Mouse (Mus musculus): ENCODE data around the gene 4933424G06Rik. TPM values are rescaled to one million over a fixed set of nuclear protein-coding genes. Genes with fewer than 3 reads are reported as not detected.
A peak's percentile ranks its signal among the peaks of the same experiment; 100 is the strongest.

4933424G06Rik gene
- polyA plus RNA-seq, 1 experiment from 2014 or later, result not detected

DNA sequence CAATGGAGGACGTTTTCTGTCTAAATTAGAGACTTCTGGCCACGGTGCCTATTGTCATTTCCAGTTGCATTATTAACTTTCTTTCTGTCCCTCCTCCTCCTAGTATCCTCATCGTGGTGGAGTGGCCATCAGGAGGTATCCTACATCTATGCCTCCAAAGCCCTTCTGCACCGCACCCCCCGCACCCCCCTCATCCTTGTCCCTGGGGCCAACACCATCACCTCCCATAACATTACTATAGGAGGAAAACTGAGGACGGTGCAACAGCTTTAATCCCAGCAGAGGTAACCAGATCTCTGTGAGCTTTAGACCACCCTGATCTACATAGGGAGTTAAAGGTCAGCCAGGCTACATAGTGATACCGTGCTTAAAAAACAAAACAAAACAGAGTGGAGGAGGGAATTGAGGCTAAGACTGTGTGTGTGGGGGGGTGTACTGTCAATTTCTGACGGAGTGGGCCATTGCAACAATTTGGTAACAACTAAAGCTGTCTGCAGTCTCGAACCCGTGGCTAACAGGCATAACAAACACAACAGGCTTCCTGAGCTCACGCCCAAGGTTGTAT is 19.2 kb upstream of the 4933424G06Rik start:
- Histone ChIP-seq H3K27me3 (replicated peaks) (no peaks in the 10 kb centered on the region), H3K4me1 (peaks cover 10% of the 10 kb centered on the region), H3K4me2 (replicated peaks) (peak overlapping the region; percentile 91), H3K4me3 (peak overlapping the region; percentile 90), H3K9ac (peak overlapping the region; percentile 82; the same call in 1 of the 2 replicates), H3K9me3 (no peaks in the 10 kb centered on the region), H3K36me3 (peaks cover 15% of the 10 kb centered on the region), H3K27ac (no peak overlapping the region)
- ATAC-seq (ENCODE audit: low FRiP score, low read depth), result peak; percentile 65
- WGBS, result 63% methylated on average over 11 of the region's 11 CpGs

DNA sequence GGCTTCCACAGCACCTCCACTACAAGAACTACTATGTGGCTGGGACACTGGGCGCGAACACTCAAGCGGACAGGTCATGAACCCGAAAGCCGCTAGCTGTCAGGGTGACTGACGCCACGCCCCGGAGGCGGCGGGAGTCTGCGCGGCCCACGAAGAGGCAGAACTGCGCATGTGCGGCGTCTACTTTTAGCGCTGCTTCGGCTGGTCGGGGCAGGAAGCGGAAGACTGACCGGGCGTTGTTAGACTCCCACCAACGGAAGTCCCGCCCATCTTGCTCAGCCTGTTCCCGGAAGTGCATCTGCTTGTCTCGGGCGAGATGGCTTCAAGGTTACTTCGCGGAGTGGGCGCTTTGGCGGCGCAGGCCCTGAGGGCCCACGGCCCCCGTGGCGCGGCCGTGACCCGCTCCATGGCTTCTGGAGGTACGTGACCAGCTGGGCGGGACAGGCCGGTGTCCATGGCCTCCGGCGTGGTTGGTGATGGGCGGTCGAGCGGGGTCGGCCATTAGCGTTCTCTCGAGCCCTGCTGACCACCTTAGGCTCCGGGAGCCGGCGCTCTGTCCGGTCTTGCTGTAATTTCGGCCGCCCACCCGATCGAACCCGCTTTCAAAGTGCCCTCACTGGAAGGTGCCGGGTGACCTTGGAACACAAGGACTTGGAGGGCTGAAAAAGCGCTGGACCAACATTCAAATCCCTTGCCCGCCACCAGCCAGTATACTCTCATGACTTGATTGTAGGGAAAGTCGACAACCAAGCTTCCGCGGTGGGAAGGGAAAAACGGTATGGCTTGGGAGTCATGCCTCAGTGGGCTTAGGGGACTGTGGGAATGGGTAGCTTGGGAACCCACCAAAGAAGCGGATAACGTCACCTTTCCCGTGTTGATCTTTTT is 18.4 kb upstream of the 4933424G06Rik start, which contains the start of gene Cox5b:
TSS of gene Cox5b (plus strand) at position 179 of the 885 bp plus-strand sequence.
- peaks cover 10% of the 10 kb centered on the region for H3K4me1 ChIP-seq
- H3K9me3 ChIP-seq, result no peaks in the 10 kb centered on the region
- no peak within 1 kb of the TSS for H3K27ac ChIP-seq
- ATAC-seq (ENCODE audit: low FRiP score, low read depth), result peak; percentile 94
- H3K4me2 ChIP-seq (replicated peaks), result peak within 1 kb of the TSS; percentile 91
- peak within 1 kb of the TSS; percentile 82 for H3K9ac ChIP-seq
- peak within 1 kb of the TSS; percentile 90 for H3K4me3 ChIP-seq
- 1% methylated on average over 68 of the region's 68 CpGs for WGBS
- peaks cover 15% of the 10 kb centered on the region for H3K36me3 ChIP-seq
- H3K27me3 ChIP-seq (replicated peaks), result no peaks in the 10 kb centered on the region

DNA sequence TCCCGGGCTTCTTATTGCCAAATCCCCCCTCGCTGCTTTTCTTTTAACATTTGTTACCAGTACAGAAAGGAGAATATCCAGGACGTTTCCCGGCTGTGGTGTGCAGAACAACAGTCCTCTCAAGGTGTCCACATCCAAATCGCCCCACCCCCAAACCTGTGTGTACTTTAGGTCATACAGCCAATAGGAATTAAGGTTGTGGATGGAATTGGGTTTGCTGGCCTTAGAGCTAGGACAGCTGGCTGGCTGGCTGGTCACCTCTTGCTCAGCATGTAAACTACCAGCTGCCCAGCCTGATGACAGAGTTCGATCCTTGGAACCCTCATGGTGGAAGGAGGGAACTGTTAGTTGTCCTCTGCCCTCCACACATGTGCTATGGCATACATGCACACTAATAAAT is 15.1 kb upstream of the 4933424G06Rik start:
- Histone ChIP-seq H3K9me3 (no peaks in the 10 kb centered on the region), H3K9ac (no peak overlapping the region), H3K27ac (no peak overlapping the region), H3K4me2 (replicated peaks) (no peak overlapping the region), H3K4me1 (peaks cover 10% of the 10 kb centered on the region), H3K36me3 (peaks cover 28% of the 10 kb centered on the region), H3K27me3 (replicated peaks) (no peaks in the 10 kb centered on the region), H3K4me3 (no peak overlapping the region)
- WGBS, result 86% methylated on average over 6 of the region's 6 CpGs
- no peak for ATAC-seq (ENCODE audit: low FRiP score, low read depth)

DNA sequence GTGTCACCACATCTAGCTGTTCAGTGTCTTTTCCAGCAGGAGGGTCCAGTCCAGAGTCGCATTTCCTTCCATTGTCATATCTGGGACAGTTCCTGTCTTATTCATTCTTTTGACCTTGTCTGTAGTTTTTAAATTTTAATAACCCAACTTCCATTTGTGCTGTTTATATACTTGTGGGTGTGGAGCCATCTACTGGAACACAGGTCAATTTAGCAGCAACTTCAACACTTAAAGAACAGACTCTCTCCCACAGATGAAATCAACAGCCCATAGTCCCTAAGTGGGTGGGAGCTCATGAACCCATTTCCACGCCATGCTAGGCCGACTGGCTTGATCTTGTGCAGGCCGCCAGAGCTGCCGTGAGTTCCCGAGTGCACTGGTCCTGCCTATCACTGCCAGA is 13.5 kb upstream of the 4933424G06Rik start:
- Histone ChIP-seq H3K9ac (no peak overlapping the region), H3K27me3 (replicated peaks) (no peaks in the 10 kb centered on the region), H3K4me2 (replicated peaks) (no peak overlapping the region), H3K9me3 (no peaks in the 10 kb centered on the region), H3K4me1 (peaks cover 10% of the 10 kb centered on the region), H3K36me3 (peaks cover 44% of the 10 kb centered on the region), H3K27ac (no peak overlapping the region), H3K4me3 (no peak overlapping the region)
- WGBS, result 83% methylated on average over 6 of the region's 6 CpGs
- ATAC-seq (ENCODE audit: low FRiP score, low read depth), result no peak

DNA sequence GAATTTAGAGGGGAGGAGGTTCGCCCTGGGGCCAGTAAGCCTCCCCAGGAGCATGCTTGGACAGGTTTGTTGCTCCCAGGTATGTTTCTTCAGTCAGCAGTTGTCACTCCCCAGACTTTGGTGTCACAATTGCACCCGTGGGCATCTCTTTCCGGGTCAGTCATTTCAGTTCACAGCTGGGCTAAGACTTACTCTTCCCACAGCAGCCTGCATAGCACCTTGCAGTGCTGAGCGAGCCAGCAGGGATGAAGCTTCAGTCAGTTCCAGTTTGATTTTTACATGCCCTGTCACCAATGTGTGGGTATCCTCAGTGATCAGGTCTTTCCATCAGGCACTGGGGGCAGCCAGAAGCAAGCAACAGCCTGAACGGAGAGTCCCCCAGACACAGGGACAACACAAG is 12.9 kb upstream of the 4933424G06Rik start:
- 70% methylated on average over 5 of the region's 5 CpGs for WGBS
- Histone ChIP-seq H3K9ac (no peak overlapping the region), H3K36me3 (peaks cover 50% of the 10 kb centered on the region)

DNA sequence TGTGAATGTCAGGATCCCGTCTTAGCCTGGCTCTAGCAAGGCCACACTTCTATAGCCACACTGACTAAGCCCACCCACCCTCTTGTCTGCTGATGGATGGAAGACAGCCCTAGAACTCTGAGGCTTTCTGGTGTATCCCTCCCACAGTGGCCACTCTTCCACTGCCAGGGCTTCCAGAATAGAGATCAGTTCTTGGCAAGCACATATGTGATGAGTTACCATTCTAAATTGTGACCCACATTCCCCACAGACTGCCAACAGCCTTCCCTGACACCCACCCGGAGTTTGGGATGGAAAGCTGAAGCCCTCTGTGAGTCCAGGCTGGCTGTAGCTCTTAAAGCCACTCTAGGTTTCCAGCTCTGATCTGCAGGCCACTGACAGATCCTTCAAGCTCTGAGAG is 2.8 kb upstream of the 4933424G06Rik start:
- no peak for ATAC-seq (ENCODE audit: low FRiP score, low read depth)
- H3K27me3 ChIP-seq (replicated peaks), result no peaks in the 10 kb centered on the region
- 78% methylated on average over 2 of the region's 2 CpGs for WGBS
- H3K4me3 ChIP-seq, result no peak overlapping the region
- H3K4me2 ChIP-seq (replicated peaks), result no peak overlapping the region
- H3K36me3 ChIP-seq, result peaks cover 52% of the 10 kb centered on the region
- H3K9ac ChIP-seq, result no peak overlapping the region
- H3K27ac ChIP-seq, result no peak overlapping the region
- no peaks in the 10 kb centered on the region for H3K9me3 ChIP-seq
- H3K4me1 ChIP-seq, result peaks cover 12% of the 10 kb centered on the region

More for the DNA sequence above, 12.9 kb upstream of the 4933424G06Rik start:
- no peaks in the 10 kb centered on the region for H3K27me3 ChIP-seq (replicated peaks)
- no peak overlapping the region for H3K4me3 ChIP-seq
- no peaks in the 10 kb centered on the region for H3K9me3 ChIP-seq
- H3K4me1 ChIP-seq, result peaks cover 7% of the 10 kb centered on the region
- no peak overlapping the region for H3K27ac ChIP-seq
- no peak overlapping the region for H3K4me2 ChIP-seq (replicated peaks)
- ATAC-seq (ENCODE audit: low FRiP score, low read depth), result no peak

DNA sequence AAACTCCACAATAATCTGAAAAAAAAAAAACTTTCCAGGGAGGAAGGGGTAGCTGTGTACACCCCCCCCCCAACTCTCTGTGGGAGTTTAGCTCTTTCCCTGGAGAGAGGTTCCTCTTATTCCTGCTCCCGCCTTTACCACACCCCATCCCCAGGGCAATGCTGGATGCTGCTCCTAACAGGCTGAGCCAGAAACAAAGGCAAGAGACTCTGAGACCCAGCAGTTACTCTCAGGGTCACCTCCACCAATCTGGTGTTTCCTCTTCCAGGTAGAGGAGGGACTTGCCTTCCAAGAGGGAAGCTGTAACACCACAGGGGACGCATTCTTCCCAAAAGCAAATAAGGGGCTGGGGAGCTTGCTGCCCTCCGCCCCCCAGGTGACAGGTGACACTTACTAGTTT is 2.2 kb upstream of the 4933424G06Rik start:
- H3K4me3 ChIP-seq, result no peak overlapping the region
- H3K9me3 ChIP-seq, result no peaks in the 10 kb centered on the region
- no peaks in the 10 kb centered on the region for H3K27me3 ChIP-seq (replicated peaks)
- H3K36me3 ChIP-seq, result peaks cover 46% of the 10 kb centered on the region
- H3K27ac ChIP-seq, result no peak overlapping the region
- no peak for ATAC-seq (ENCODE audit: low FRiP score, low read depth)
- peaks cover 12% of the 10 kb centered on the region for H3K4me1 ChIP-seq
- H3K4me2 ChIP-seq (replicated peaks), result peak overlapping the region; percentile 81; the same call in 1 of the 2 replicates
- 64% methylated on average over 3 of the region's 3 CpGs for whole genome bisulfite sequencing
- peak overlapping the region; percentile 87; the same call in 1 of the 2 replicates for H3K9ac ChIP-seq

DNA sequence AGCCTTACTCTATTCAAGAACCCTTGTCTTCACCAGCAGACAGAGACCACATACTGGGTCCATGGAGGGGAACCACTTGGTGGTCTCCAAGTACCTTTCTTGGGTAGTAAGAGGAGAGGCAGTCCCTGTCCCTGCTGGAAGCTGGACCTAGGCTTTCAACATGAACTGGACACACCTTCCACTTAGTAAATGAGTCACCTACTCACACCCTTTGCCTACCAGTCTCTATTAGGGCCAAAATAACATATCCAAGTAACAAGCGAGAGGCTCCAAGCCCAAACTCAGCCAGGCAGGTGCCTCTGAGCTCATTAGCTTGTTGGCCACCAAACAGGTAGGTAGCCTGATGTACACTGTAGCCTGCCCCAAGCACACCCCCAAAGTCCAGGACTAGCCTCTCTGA is 1.3 kb upstream of the 4933424G06Rik start:
- no peak for ATAC-seq (ENCODE audit: low FRiP score, low read depth)
- Histone ChIP-seq H3K4me2 (replicated peaks) (peak overlapping the region; percentile 81), H3K4me1 (peaks cover 12% of the 10 kb centered on the region), H3K4me3 (peak overlapping the region; percentile 92), H3K27ac (no peak overlapping the region), H3K27me3 (replicated peaks) (no peaks in the 10 kb centered on the region), H3K9me3 (no peaks in the 10 kb centered on the region), H3K36me3 (peaks cover 38% of the 10 kb centered on the region), H3K9ac (peak overlapping the region; percentile 87)
- 89% methylated on average over 1 of the region's 1 CpGs for WGBS

DNA sequence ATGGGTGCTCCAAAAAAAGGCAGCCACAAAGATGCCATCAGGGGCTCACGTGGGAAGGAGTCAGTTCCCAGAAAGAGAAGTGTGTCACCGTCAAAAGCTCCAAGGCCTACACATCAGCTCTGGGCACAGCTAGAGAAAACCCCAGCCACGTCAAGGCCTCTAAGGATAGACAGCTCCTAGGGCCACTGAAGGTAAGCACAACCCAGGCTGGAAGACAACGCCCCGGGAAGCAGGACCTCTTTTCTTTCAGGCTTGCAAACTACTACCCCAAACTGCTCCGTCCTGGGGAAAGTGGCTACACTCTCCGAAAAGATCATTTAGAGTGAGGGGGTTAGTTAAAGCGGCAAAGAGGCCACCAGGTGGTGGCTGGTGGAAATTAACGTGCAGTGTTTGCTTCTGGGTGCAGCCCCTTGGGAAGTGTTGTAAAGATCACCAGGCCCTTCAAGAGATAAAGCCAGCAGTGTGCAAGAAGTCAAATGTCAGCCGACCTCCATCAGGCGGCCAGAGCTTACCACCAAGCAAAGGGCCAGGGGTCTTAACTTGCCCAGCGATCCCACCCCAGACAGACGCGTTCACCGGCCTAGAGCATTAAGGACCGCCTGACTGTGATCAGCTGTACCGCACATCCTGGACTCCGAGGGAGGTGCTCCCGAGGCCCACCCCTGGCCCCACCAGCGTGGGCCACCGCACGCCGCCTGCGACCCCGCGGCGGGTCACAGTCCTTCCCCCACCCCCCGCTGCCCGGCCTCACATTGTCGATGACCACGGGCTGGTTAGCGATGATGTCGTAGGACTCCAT is 695 bp upstream of the 4933424G06Rik start:
- H3K4me3 ChIP-seq, result peak overlapping the region; percentile 92
- WGBS, result under 1% methylated on average over 33 of the region's 33 CpGs

DNA sequence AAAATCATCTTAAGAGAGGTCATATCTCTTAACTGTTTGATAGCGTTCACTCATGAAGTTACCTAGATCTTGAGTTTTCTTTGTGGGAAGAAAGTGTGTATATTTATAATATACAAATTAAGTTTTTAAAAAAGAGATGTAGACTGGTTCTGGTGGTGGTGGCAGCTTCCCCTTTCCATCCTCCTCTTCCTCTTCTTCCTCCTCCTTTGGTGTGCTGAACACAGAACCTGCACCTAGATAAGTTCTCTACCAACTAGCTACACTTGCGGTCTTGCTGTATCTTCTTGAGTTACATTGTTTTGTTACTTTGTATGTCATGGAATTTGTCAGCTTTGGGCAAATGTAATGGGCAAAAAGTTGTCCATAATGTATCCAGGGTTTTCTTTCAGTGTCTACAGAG is 1.2 kb downstream of the 4933424G06Rik start:
- Histone ChIP-seq H3K9ac (no peak overlapping the region), H3K4me3 (no peak overlapping the region), H3K9me3 (no peaks in the 10 kb centered on the region), H3K4me2 (replicated peaks) (no peak overlapping the region), H3K4me1 (peaks cover 12% of the 10 kb centered on the region), H3K27ac (no peak overlapping the region), H3K36me3 (peaks cover 13% of the 10 kb centered on the region), H3K27me3 (replicated peaks) (no peaks in the 10 kb centered on the region)
- no peak for ATAC-seq (ENCODE audit: low FRiP score, low read depth)
- 95% methylated on average over 2 of the region's 2 CpGs for WGBS

More for the DNA sequence above, 695 bp upstream of the 4933424G06Rik start:
- H3K36me3 ChIP-seq, result peaks cover 32% of the 10 kb centered on the region
- peak overlapping the region; percentile 63; the same call in 1 of the 2 replicates for H3K27ac ChIP-seq
- H3K27me3 ChIP-seq (replicated peaks), result no peaks in the 10 kb centered on the region
- peaks cover 12% of the 10 kb centered on the region for H3K4me1 ChIP-seq
- peak overlapping the region; percentile 81 for H3K4me2 ChIP-seq (replicated peaks)
- no peaks in the 10 kb centered on the region for H3K9me3 ChIP-seq
- peak overlapping the region; percentile 87 for H3K9ac ChIP-seq
- peak; percentile 84 for ATAC-seq (ENCODE audit: low FRiP score, low read depth)

DNA sequence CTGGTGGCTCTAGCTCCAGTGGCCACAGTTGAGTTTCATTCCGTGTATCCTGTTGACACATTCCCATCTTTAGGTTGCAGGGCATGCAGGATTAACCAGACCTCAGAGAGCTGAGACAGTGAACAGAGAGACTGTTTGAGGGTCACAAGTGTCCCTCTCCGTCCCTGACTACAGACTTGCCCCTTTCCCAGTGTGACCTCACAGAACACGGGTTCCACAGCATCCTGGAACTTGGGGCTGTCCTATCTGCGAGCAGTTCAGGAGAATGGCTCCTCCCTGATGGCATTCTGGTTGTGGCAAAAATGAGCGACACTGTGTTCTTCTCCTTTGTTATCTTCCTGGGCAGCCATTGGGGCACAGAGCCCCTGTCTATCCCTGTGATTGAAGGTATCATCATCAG is 4.4 kb downstream of the 4933424G06Rik start, which contains the start of gene Actr1b:
TSS of gene Actr1b (minus strand) at position 112 of the 400 bp plus-strand sequence.
- Histone ChIP-seq H3K27me3 (replicated peaks) (no peaks in the 10 kb centered on the region), H3K9ac (no peak within 1 kb of the TSS), H3K36me3 (no peaks in the 10 kb centered on the region), H3K4me2 (replicated peaks) (no peak within 1 kb of the TSS), H3K9me3 (no peaks in the 10 kb centered on the region), H3K4me3 (no peak within 1 kb of the TSS), H3K27ac (no peak within 1 kb of the TSS), H3K4me1 (no peaks in the 10 kb centered on the region)
- no peak for ATAC-seq (ENCODE audit: low FRiP score, low read depth)
- 76% methylated on average over 5 of the region's 5 CpGs for WGBS

DNA sequence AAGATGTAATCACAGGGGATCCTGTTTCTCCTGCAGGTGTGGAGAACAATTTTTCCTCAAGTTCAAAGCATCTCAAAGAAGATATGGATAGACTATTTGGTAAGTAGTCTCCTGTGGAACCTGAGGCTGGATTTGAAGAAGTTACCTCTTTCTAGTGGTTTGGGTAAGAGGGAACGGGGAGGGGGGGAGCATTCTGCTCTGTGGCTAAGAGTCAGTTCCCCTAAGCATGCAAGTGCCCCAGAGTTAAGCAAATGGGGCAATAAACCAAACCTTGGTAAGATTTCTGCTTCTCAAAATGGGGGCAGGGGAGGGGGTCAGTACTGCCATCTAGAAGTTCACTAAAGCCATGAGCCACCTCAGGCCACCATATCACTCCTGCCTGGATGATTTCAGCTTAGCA is 8.8 kb downstream of the 4933424G06Rik start:
- Histone ChIP-seq H3K27me3 (replicated peaks) (no peaks in the 10 kb centered on the region), H3K9me3 (no peaks in the 10 kb centered on the region), H3K4me3 (no peak overlapping the region), H3K4me2 (replicated peaks) (no peak overlapping the region), H3K27ac (no peak overlapping the region), H3K36me3 (no peaks in the 10 kb centered on the region), H3K9ac (no peak overlapping the region), H3K4me1 (peaks cover 6% of the 10 kb centered on the region; the same call in 1 of the 2 replicates)
- no peak for ATAC-seq (ENCODE audit: low FRiP score, low read depth)
- 80% methylated on average over 1 of the region's 1 CpGs for WGBS
